Mouse (Mus musculus) neural tube, embryonic 11.5 days (tissue): ENCODE measurements around the gene Fam189a1. TPM values are rescaled to one million over a fixed set of nuclear protein-coding genes. Genes with fewer than 3 reads are reported as not detected.

Experiments
- ATAC-seq: fragments of 200-750 bp; cut with Nextera tagmentation; 2 replicates; pipeline ENCODE4 v1.8.0; 2017; ENCODE audit warnings: moderate number of reproducible peaks, mild to moderate bottlenecking, moderate TSS enrichment, moderate library complexity; ENCODE audit not compliant: insufficient read depth, low FRiP score, low TSS enrichment
- DNase-seq: peaks from one replicate; pipeline ENCODE4 v3.0.0-alpha.2; 2015; ENCODE audit warnings: low spot score
- H3K27ac ChIP-seq: fragments of 300-500 bp; sonication (generic); 2 replicates; pipeline ENCODE4 v1.5.1; 2014; ENCODE audit warnings: low read depth, mild to moderate bottlenecking, low read length
- H3K27me3 ChIP-seq: fragments of 300-500 bp; sonication (generic); 2 replicates; pipeline ENCODE4 v1.6.1; 2014; ENCODE audit warnings: mild to moderate bottlenecking, low read length, mixed read lengths; ENCODE audit not compliant: control insufficient read depth, insufficient read depth
- H3K36me3 ChIP-seq: fragments of 300-500 bp; sonication (generic); 2 replicates; pipeline ENCODE4 v1.6.1; 2014; ENCODE audit warnings: mild to moderate bottlenecking, low read length, moderate library complexity, mixed read lengths; ENCODE audit not compliant: control insufficient read depth, insufficient read depth
- H3K4me1 ChIP-seq: fragments of 300-500 bp; sonication (generic); 2 replicates; pipeline ENCODE4 v1.6.1; 2014; ENCODE audit warnings: low read length, mixed read lengths; ENCODE audit not compliant: control insufficient read depth, insufficient read depth
- H3K4me2 ChIP-seq: fragments of 300-500 bp; sonication (generic); 2 replicates; pipeline ENCODE4 v1.6.1; 2014; ENCODE audit warnings: low read depth, mild to moderate bottlenecking, moderate library complexity
- H3K4me3 ChIP-seq: fragments of 300-500 bp; sonication (generic); 2 replicates; pipeline ENCODE4 v1.5.1; 2014; ENCODE audit warnings: low read depth, low read length
- H3K9ac ChIP-seq: fragments of 300-500 bp; sonication (generic); 2 replicates; pipeline ENCODE4 v1.6.1; 2014; ENCODE audit warnings: mild to moderate bottlenecking, low read length
- H3K9me3 ChIP-seq: fragments of 300-500 bp; sonication (generic); 2 replicates; pipeline ENCODE4 v1.6.1; 2016; ENCODE audit warnings: low read length; ENCODE audit not compliant: control insufficient read depth
- WGBS: fragments of 180-500 bp; shearing (Covaris S2); extraction: QIAGEN DNeasy Blood & Tissue Kit; methylation state at CpG from one replicate; pipeline ENCODE4 v1.1.7; 2014; 5-methylcytosine and 5-hydroxymethylcytosine counted together
- polyA plus RNA-seq: library from polyadenylated mRNA; unstranded; fragments of >200 nt; fragmentation: Nextera tagmentation; extraction: Ambion mirVana; gene quantifications from 2 replicates; pipeline ENCODE4 v1.2.1, GENCODE M21; 2014

The Fam189a1 gene
- polyA plus RNA-seq, 1 experiment from 2014 or later: 5.6 TPM

DNA sequence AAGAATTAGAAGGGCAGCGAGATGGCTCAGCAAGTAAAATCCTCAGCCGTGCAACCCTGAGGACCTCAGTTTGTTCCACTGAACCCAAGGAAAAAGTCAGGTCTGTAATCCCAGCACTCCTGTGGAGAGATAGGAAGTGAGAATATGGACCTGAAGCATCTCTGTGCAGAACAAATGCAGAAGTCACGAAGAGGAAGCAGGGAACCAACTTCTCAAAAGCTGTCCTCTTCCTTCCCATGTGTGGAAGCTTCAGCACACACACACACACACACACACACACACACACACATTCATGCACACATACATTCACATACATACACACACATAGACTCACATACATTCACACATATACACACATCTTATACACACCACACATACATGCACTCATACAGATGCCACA lies 292.8 kb downstream of the Fam189a1 start:
- Histone ChIP-seq H3K4me3 (no peak overlapping the region), H3K9ac (no peak overlapping the region), H3K4me1 (no peaks in the 10 kb centered on the region), H3K27me3 (no peaks in the 10 kb centered on the region), H3K36me3 (no peaks in the 10 kb centered on the region), H3K9me3 (no peaks in the 10 kb centered on the region), H3K4me2 (no peak overlapping the region), H3K27ac (no peak overlapping the region)
- no peak for ATAC-seq
- WGBS: 90% methylated on average over 3 of the region's 3 CpGs
- no peak for DNase-seq

DNA sequence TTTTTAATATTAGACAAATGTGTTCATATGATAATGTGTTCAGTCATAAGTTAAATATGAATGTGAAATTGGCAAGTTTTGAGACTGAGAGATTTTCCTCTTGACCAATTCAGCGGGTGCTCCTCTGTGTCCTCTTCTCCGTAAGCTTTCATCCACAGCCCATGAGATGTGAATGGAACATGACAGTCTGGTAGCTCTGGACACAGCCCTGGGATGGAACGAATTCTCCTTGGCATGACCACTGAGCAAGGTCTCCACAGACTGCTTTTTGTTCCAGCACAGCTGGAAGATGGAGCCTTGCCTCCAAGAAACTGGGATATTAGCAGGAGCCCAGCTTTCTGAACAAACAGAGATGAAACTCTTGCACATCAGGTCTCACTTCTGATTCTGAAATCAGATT lies 293.4 kb downstream of the Fam189a1 start:
- Histone ChIP-seq H3K9me3 (no peaks in the 10 kb centered on the region), H3K27me3 (no peaks in the 10 kb centered on the region), H3K4me2 (no peak overlapping the region), H3K4me3 (no peak overlapping the region), H3K27ac (no peak overlapping the region), H3K36me3 (no peaks in the 10 kb centered on the region), H3K4me1 (no peaks in the 10 kb centered on the region), H3K9ac (no peak overlapping the region)
- WGBS: 71% methylated on average over 3 of the region's 3 CpGs
- no peak for ATAC-seq
- DNase-seq: no peak

DNA sequence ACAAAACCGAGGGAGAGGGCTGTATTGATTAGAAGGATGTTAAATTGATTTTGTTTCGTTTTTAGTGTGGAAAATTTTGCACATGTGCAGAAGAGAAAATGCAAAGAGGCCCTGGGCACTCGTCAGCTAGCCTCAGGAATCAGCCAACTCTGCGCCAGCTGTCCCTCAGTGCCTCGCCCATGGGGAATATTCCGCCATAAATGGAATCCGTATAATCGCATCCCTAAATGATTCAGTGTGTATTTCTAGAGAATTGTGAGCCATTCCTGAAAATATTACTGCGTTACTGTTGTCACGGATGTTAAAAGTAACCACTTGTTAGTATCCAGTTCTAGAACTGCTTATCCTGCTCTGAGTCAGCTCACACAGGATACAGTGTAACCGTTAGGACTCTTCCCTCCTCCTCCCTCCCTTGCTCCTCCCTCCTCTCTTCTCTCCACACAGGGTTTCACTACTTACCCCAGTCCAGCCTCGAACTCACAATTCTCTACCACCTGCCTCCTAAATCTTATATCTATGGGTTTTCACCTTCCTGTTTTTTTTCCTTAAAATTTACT lies 299.8 kb downstream of the Fam189a1 start:
- no peak overlapping the region for H3K4me2 ChIP-seq
- H3K9me3 ChIP-seq: no peaks in the 10 kb centered on the region
- DNase-seq (no peak), ATAC-seq (no peak)
- WGBS: 78% methylated on average over 12 of the region's 12 CpGs
- no peaks in the 10 kb centered on the region for H3K27me3 ChIP-seq
- H3K36me3 ChIP-seq: no peaks in the 10 kb centered on the region
- no peak overlapping the region for H3K4me3 ChIP-seq
- H3K9ac ChIP-seq: no peak overlapping the region
- H3K4me1 ChIP-seq: no peaks in the 10 kb centered on the region
- no peak overlapping the region for H3K27ac ChIP-seq

DNA sequence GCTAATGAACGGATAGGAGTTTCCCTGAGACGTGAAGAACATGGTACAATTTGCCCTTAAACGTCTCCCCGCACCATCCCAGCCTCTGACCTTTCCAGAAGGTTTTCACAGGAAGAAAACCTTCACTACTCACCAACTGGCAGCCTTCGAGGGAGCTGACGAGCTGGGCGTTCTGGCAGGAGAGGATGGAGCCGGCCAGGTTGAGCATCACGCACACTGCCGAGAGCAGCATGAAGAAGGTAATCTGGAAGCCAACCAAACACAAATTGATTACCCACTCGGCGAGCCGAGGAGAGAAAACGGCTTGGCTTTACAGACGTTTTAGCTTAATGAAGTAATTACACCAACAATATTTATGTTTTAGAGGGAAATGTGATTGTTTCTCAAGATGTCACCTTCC lies 300.4 kb downstream of the Fam189a1 start:
- ATAC-seq (no peak), DNase-seq (peak; percentile 19)
- H3K9me3 ChIP-seq: no peaks in the 10 kb centered on the region
- no peak overlapping the region for H3K9ac ChIP-seq
- no peaks in the 10 kb centered on the region for H3K36me3 ChIP-seq
- WGBS: 68% methylated on average over 15 of the region's 15 CpGs
- H3K4me3 ChIP-seq: no peak overlapping the region
- no peak overlapping the region for H3K4me2 ChIP-seq
- no peaks in the 10 kb centered on the region for H3K27me3 ChIP-seq
- H3K27ac ChIP-seq: no peak overlapping the region
- H3K4me1 ChIP-seq: no peaks in the 10 kb centered on the region

DNA sequence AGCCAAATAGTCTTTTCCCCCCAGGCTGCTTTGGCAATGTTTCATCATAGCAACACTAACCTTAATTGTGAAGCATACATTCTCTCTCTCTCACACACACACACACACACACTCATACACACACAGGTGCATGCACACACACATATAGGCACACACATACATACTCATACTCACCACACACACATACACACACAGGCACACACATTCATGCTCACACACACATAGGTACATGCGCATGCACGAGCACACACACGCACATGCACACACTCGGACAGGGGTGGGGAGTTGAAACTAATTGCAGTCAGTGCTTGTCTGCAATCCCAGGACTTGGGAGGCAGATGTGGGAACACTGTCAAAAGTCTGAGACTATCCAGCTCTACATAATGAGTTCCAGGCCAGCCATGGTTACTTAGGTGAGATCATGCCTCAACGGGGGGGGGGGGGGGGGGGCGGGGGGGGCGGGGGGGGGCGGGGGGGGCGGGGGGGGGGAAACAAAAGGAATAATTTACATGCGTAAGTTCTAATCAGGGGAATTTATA lies 300.9 kb downstream of the Fam189a1 start:
- Histone ChIP-seq H3K4me2 (no peak overlapping the region), H3K9me3 (no peaks in the 10 kb centered on the region), H3K4me1 (no peaks in the 10 kb centered on the region), H3K27ac (no peak overlapping the region), H3K36me3 (no peaks in the 10 kb centered on the region), H3K4me3 (no peak overlapping the region), H3K27me3 (no peaks in the 10 kb centered on the region), H3K9ac (no peak overlapping the region)
- ATAC-seq (no peak), DNase-seq (no peak)
- WGBS: 91% methylated on average over 5 of the region's 10 CpGs

DNA sequence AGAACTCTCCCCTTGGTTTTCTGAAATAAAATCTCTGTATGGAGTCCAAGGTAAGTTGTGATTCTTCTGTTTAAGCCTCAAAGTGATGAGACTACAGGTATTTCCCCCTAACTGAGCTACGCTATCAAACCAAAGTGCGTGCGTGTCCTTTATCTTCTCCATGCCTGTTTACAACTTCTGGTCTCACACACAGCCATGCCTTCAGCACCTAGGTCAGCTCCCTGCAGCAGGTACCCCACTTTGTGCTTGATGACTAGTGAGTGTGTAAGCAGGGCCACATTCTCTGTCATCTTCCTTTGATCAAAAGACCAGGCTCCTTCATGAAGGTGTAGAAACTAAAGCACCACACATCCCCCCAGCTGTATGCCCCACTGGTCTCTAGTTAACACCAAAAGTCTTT lies 305.6 kb downstream of the Fam189a1 start:
- Histone ChIP-seq H3K27me3 (no peaks in the 10 kb centered on the region), H3K4me2 (no peak overlapping the region), H3K9ac (no peak overlapping the region), H3K4me1 (no peaks in the 10 kb centered on the region), H3K27ac (no peak overlapping the region), H3K9me3 (no peaks in the 10 kb centered on the region), H3K4me3 (no peak overlapping the region), H3K36me3 (no peaks in the 10 kb centered on the region)
- DNase-seq: peak; percentile 25
- WGBS: 59% methylated on average over 3 of the region's 3 CpGs
- ATAC-seq: no peak

DNA sequence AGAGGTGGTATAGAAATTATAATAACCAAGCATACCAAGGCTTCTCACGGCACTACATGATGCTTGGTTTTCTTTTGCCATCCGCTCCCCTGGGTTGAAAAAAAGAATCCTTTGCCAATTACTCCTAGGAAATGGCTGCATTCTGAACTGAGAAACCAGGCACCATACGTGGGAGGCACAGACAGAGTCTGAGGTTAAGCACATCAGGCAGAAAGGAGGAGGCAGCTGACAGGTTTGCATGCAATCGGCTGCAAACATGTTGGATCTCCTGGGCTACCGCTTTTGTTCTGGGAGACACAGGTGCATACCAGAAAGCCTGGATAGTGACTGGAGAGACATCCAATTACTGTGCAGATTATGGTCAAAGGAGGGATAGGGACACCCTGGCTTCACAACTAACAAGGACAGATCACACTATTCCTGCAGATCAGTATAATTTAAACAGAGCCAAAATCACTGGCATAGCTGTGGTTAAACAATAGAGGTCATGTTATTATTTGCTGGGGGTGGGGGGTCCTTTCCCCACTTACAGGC lies 308.9 kb downstream of the Fam189a1 start:
- ATAC-seq: no peak
- no peak overlapping the region for H3K9ac ChIP-seq
- no peak for DNase-seq

DNA sequence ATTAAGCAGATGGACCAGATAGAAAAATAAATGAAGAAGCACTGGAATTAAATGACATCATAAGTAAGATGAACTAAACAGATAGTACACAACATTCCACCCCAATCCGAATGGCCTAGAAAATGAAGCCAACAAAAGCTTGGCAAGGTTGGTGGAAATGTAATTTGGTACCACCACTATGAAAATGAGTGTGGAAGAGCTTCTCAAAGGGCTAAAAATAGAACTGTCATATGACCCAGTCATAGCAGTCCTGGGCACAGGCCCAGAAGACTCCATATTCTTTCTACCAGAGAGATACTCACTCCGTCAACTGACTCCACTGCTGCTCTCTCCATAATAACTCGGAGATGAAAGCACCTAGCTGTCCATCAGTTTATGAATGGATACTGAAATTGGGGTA lies 310.3 kb downstream of the Fam189a1 start:
- 96% methylated on average over 3 of the region's 3 CpGs for WGBS
- no peak overlapping the region for H3K4me3 ChIP-seq
- no peak overlapping the region for H3K27ac ChIP-seq
- peaks cover 6% of the 10 kb centered on the region; the same call in 1 of the 2 replicates for H3K4me1 ChIP-seq
- no peak overlapping the region for H3K9ac ChIP-seq
- DNase-seq (no peak), ATAC-seq (no peak)
- H3K27me3 ChIP-seq: no peaks in the 10 kb centered on the region
- no peaks in the 10 kb centered on the region for H3K36me3 ChIP-seq
- no peaks in the 10 kb centered on the region for H3K9me3 ChIP-seq
- H3K4me2 ChIP-seq: no peak overlapping the region

More for the DNA sequence above, 308.9 kb downstream of the Fam189a1 start:
- WGBS: 92% methylated on average over 5 of the region's 5 CpGs
- H3K27ac ChIP-seq: no peak overlapping the region
- no peaks in the 10 kb centered on the region for H3K27me3 ChIP-seq
- no peak overlapping the region for H3K4me2 ChIP-seq
- no peaks in the 10 kb centered on the region for H3K4me1 ChIP-seq
- H3K36me3 ChIP-seq: no peaks in the 10 kb centered on the region
- no peak overlapping the region for H3K4me3 ChIP-seq
- no peaks in the 10 kb centered on the region for H3K9me3 ChIP-seq

DNA sequence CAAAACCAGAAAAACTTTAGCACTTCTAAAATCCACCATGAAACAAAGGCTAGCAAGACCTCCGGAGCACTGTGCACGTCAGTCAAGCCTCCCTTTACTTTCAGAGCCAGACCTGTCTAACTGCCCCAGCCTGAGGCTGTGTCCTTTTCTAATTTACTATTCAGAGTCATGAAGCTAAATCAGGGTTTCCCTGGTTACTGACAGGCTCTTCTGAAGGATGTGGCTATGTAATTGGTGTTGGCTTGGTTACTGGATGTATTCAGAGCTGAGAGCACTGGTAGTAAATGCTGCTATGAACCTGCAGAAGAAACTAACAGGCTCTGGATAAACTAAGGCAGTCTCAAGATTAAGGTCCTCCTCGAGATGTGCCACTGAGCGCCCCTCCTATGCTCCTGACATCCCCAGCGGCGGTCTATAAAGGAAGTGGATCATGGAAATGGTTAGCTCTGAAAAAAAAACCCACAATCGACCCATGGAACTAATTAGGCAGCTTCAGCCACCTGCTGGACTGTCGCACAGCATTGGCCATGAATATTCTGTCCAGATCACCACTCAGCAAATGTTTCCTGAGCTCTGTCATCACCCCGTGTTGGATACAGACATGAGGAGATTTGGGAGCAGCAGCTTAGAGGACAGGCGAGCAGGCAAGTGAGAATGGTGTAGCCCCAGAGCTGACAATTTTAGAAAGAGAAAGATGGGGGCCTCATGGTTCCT lies 315.3 kb downstream of the Fam189a1 start:
- Histone ChIP-seq H3K4me1 (peaks cover 17% of the 10 kb centered on the region), H3K36me3 (no peaks in the 10 kb centered on the region), H3K4me3 (no peak overlapping the region), H3K9ac (no peak overlapping the region), H3K9me3 (no peaks in the 10 kb centered on the region), H3K27me3 (no peaks in the 10 kb centered on the region), H3K27ac (peak overlapping the region; percentile 28), H3K4me2 (peak overlapping the region; percentile 34)
- DNase-seq (peak; percentile 65), ATAC-seq (peak; percentile 80)
- WGBS: 33% methylated on average over 10 of the region's 10 CpGs
